ENCODE assay signal across 21 mouse cellular contexts in the genomic region with DNA sequence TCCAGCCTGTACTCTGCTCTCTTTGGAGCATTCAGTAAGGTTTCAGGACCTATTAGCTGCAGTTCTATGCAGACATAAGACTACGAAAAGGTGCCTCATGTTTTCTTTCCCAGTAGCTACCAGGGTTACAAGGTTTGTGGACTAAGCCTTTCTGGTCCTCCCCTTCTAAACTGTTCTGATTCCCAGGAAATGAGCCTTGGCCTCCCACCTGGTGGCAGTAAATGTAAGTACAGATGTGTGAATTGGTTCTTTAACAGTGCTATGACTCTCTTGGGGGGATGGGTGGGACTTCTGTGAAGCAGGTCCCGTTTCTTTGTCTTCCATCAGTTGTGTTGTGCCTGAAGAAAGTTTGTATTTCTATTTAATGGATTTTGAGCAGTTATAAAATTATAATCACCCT. TPM values are rescaled to one million over a fixed set of nuclear protein-coding genes. Genes with fewer than 3 reads are reported as not detected.
A peak's percentile ranks its signal among the peaks of the same experiment; 100 is the strongest.
DNase-seq lines count a peak whose midpoint lies in the region; ATAC-seq and TF ChIP-seq lines count a peak whose summit lies in the region.
"Had no signal": no experiment of that assay in that cellular context is flagged by ENCODE, and none has a peak within 500 bp of the region (broad histone marks: within the 10 kb centered on the region; RNA-seq: fewer than 3 reads in every experiment).

No protein-coding gene starts in this region.

- H3K27ac ChIP-seq in lung, postnatal 0 days (ENCODE audit: low read length) = no peak overlapping the region
- H3K27ac ChIP-seq in stomach, postnatal 0 days (replicated peaks) = no peak overlapping the region
- H3K27ac ChIP-seq: forebrain, embryonic 15.5 days; midbrain, embryonic 13.5 days had no signal

- H3K9ac ChIP-seq in lung, postnatal 0 days (replicated peaks; ENCODE audit: low read depth) = no peak overlapping the region
- H3K9ac ChIP-seq in stomach, postnatal 0 days (ENCODE audit: low read length) = no peak overlapping the region
- H3K9ac ChIP-seq: forebrain, embryonic 15.5 days; heart, embryonic 12.5 days; midbrain, embryonic 13.5 days had no signal

- no peaks in the 10 kb centered on the region for H3K27me3 ChIP-seq in lung, postnatal 0 days (replicated peaks; ENCODE audit: insufficient read depth, low read length)
- H3K27me3 ChIP-seq in stomach, postnatal 0 days (ENCODE audit: control insufficient read depth, insufficient read depth, low read length) = no peaks in the 10 kb centered on the region
- H3K27me3 ChIP-seq: forebrain, embryonic 15.5 days; heart, embryonic 12.5 days; midbrain, embryonic 13.5 days had no signal

- no peak overlapping the region for H3K4me2 ChIP-seq in lung, postnatal 0 days (replicated peaks; ENCODE audit: low read depth, low read length)
- no peak overlapping the region for H3K4me2 ChIP-seq in stomach, postnatal 0 days (replicated peaks; ENCODE audit: low read depth)
- H3K4me2 ChIP-seq: forebrain, embryonic 15.5 days; heart, embryonic 12.5 days; midbrain, embryonic 13.5 days had no signal

- DNase-seq in heart, postnatal 4 days = peak; percentile 7
- no peak for DNase-seq in heart, postnatal 36 days
- DNase-seq in lung, postnatal 0 days (ENCODE audit: low spot score) = no peak
- no peak for DNase-seq in lung, postnatal 4 days
- peak; percentile 1 for DNase-seq in WW6 (ENCODE audit: low read depth, low spot score)
- DNase-seq in stomach, postnatal 0 days (ENCODE audit: low spot score) = no peak
- no peak for DNase-seq in natural killer cell, adult 2 months (ENCODE audit: low spot score in 2 of 2)
- DNase-seq: cerebellum, adult 9-10 months; gastrocnemius, postnatal 14 days; kidney, postnatal 10 days; lung, postnatal 14 days; right cerebral cortex, postnatal 25 days; thymus, postnatal 25 days had no signal

- H3K4me1 ChIP-seq in lung, postnatal 0 days (ENCODE audit: insufficient read depth, low read depth, low read length) = no peaks in the 10 kb centered on the region
- no peaks in the 10 kb centered on the region for H3K4me1 ChIP-seq in stomach, postnatal 0 days (replicated peaks; ENCODE audit: control insufficient read depth, insufficient read depth)
- H3K4me1 ChIP-seq: forebrain, embryonic 15.5 days; heart, embryonic 12.5 days; midbrain, embryonic 13.5 days had no signal

- 28% methylated on average over 2 of the region's 2 CpGs for WGBS in lung, postnatal 0 days
- WGBS in stomach, postnatal 0 days = 54% methylated on average over 2 of the region's 2 CpGs

- TF ChIP-seq EP300 in lung, postnatal 0 days (IDR thresholded peaks at IDR 0.05) = no peak
- no peak for TF ChIP-seq EP300 in stomach, postnatal 0 days (optimal IDR thresholded peaks at IDR 0.05)

- no peak for ATAC-seq in lung, postnatal 0 days
- no peak for ATAC-seq in stomach, postnatal 0 days (ENCODE audit: low FRiP score, low TSS enrichment)
- ATAC-seq in monocyte, adult 5-6 weeks (replicated peaks; ENCODE audit: insufficient number of reproducible peaks, low FRiP score, low TSS enrichment, poor library complexity, severe bottlenecking) = no peak
- ATAC-seq: activated CD4-positive, CD25-positive, alpha-beta regulatory T cell, adult 4 months; CD4-positive, CD25-positive, alpha-beta regulatory T cell, adult 4 months; forebrain, embryonic 15.5 days; hindbrain, embryonic 16.5 days; midbrain, embryonic 13.5 days had no signal

- no peaks in the 10 kb centered on the region for H3K9me3 ChIP-seq in lung, postnatal 0 days (ENCODE audit: low read length)
- no peaks in the 10 kb centered on the region for H3K9me3 ChIP-seq in stomach, postnatal 0 days (ENCODE audit: control insufficient read depth, low read length)
- H3K9me3 ChIP-seq: forebrain, embryonic 15.5 days; heart, embryonic 12.5 days; midbrain, embryonic 13.5 days had no signal

- H3K4me3 ChIP-seq in lung, postnatal 0 days (ENCODE audit: low read depth, low read length) = no peak overlapping the region
- H3K4me3 ChIP-seq in stomach, postnatal 0 days (ENCODE audit: low read depth, low read length) = no peak overlapping the region
- H3K4me3 ChIP-seq: forebrain, embryonic 15.5 days; heart, embryonic 12.5 days; midbrain, embryonic 13.5 days had no signal

- intact Hi-C loops in heart, postnatal 36 days (cut with DNase I) = no loop called here

- no peaks in the 10 kb centered on the region for H3K36me3 ChIP-seq in lung, postnatal 0 days (ENCODE audit: insufficient read depth, low read length)
- H3K36me3 ChIP-seq in stomach, postnatal 0 days (ENCODE audit: control insufficient read depth, insufficient read depth, low read length) = no peaks in the 10 kb centered on the region
- H3K36me3 ChIP-seq: forebrain, embryonic 15.5 days; heart, embryonic 12.5 days; midbrain, embryonic 13.5 days had no signal

- peak; percentile 37 for TF ChIP-seq CTCF in lung, postnatal 0 days (IDR thresholded peaks at IDR 0.05)
- peak; percentile 41 for TF ChIP-seq CTCF in stomach, postnatal 0 days (IDR thresholded peaks at IDR 0.05; ENCODE audit: low read depth)

RNA-seq across cellular contexts. Expression of a gene that starts 53.4 kb away (rescaled TPM):
- 1 to 10 TPM; 2.2 to 4.5 TPM for total RNA-seq in heart, postnatal 4 days (2021)
- total RNA-seq in heart, postnatal 36 days (2021) = under 1 TPM in 1 of 2 experiments, not detected in 1; 0.08 TPM
- polyA plus RNA-seq in lung, postnatal 0 days (2015; fragmentation: Nextera tagmentation; extraction: Ambion mirVana) = 0.08 TPM in 2 replicates
- 0.04 TPM in 1 of 2 replicates, not detected in the other for polyA plus RNA-seq in stomach, postnatal 0 days (2015; fragmentation: Nextera tagmentation; extraction: Ambion mirVana)
- not detected in 3 replicates for total RNA-seq in monocyte, adult 5-6 weeks (2017)
- total RNA-seq: liver, adult 2 months had no signal
- polyA plus RNA-seq: activated CD4-positive, CD25-positive, alpha-beta regulatory T cell, adult 4 months; CD4-positive, CD25-positive, alpha-beta regulatory T cell, adult 4 months; liver, adult 2 months had no signal

Comparison
In these comparisons a context has a peak if more than half of its experiments do, and no peak if none do; other contexts are left out.
1. DNase-seq: peak in heart, postnatal 4 days (single experiment) and WW6 (single experiment); none in heart, postnatal 36 days (0 of 2), lung, postnatal 0 days (single experiment), lung, postnatal 4 days (0 of 2), stomach, postnatal 0 days (single experiment) and natural killer cell, adult 2 months (0 of 2).